Mouse (Mus musculus): ENCODE data around the gene Topbp1. TPM values are rescaled to one million over a fixed set of nuclear protein-coding genes. Genes with fewer than 3 reads are reported as not detected.

The Topbp1 gene
- polyA plus RNA-seq, 1 experiment from 2014 or later, result 56.5 TPM

GRCm38 (mm10) chr9:103360642-103361041 lies 55.6 kb downstream of the Topbp1 start:
- Histone ChIP-seq H3K4me1 (ENCODE audit: control insufficient read depth, insufficient read depth, low read length) (peaks cover 12% of the 10 kb centered on the region), H3K4me2 (ENCODE audit: low read depth, low read length) (no peak overlapping the region)

GRCm38 (mm10) chr9:103363088-103363487 lies 58.1 kb downstream of the Topbp1 start:
- DNase-seq (ENCODE audit: low spot score), result no peak
- Histone ChIP-seq H3K27me3 (replicated peaks; ENCODE audit: control insufficient read depth, insufficient read depth, low read length) (no peaks in the 10 kb centered on the region), H3K9me3 (ENCODE audit: control insufficient read depth, low read length) (no peaks in the 10 kb centered on the region), H3K36me3 (ENCODE audit: control insufficient read depth, insufficient read depth, low read length) (peaks cover 40% of the 10 kb centered on the region), H3K27ac (replicated peaks; ENCODE audit: low read depth, low read length) (no peak overlapping the region), H3K4me3 (ENCODE audit: low read depth, low read length) (peak overlapping the region; percentile 91), H3K4me1 (ENCODE audit: control insufficient read depth, insufficient read depth, low read length) (peaks cover 20% of the 10 kb centered on the region), H3K9ac (ENCODE audit: low read depth, low read length) (peak overlapping the region; percentile 98; the same call in 1 of the 2 replicates), H3K4me2 (ENCODE audit: low read depth, low read length) (peak overlapping the region; percentile 79)
- WGBS, result 51% methylated on average over 6 of the region's 6 CpGs
- ATAC-seq (ENCODE audit: low read depth), result no peak

More at GRCm38 (mm10) chr9:103360642-103361041, 55.6 kb downstream of the Topbp1 start:
- ATAC-seq (ENCODE audit: low read depth), result no peak
- Histone ChIP-seq H3K27me3 (replicated peaks; ENCODE audit: control insufficient read depth, insufficient read depth, low read length) (no peaks in the 10 kb centered on the region), H3K27ac (replicated peaks; ENCODE audit: low read depth, low read length) (no peak overlapping the region), H3K4me3 (ENCODE audit: low read depth, low read length) (no peak overlapping the region), H3K9ac (ENCODE audit: low read depth, low read length) (no peak overlapping the region), H3K9me3 (ENCODE audit: control insufficient read depth, low read length) (no peaks in the 10 kb centered on the region), H3K36me3 (ENCODE audit: control insufficient read depth, insufficient read depth, low read length) (peaks cover 60% of the 10 kb centered on the region)
- no peak for DNase-seq (ENCODE audit: low spot score)
- 71% methylated on average over 2 of the region's 2 CpGs for WGBS

GRCm38 (mm10) chr9:103363730-103364417 lies 58.9 kb downstream of the Topbp1 start:
- WGBS, result under 1% methylated on average over 21 of the region's 21 CpGs
- H3K9ac ChIP-seq (ENCODE audit: low read depth, low read length), result peak overlapping the region; percentile 98
- H3K36me3 ChIP-seq (ENCODE audit: control insufficient read depth, insufficient read depth, low read length), result peaks cover 38% of the 10 kb centered on the region
- H3K4me3 ChIP-seq (ENCODE audit: low read depth, low read length), result peak overlapping the region; percentile 91
- H3K4me2 ChIP-seq (ENCODE audit: low read depth, low read length), result peak overlapping the region; percentile 79
- peak overlapping the region; percentile 96; the same call in 1 of the 2 replicates for H3K27ac ChIP-seq (replicated peaks; ENCODE audit: low read depth, low read length)
- H3K27me3 ChIP-seq (replicated peaks; ENCODE audit: control insufficient read depth, insufficient read depth, low read length), result no peaks in the 10 kb centered on the region
- H3K9me3 ChIP-seq (ENCODE audit: control insufficient read depth, low read length), result no peaks in the 10 kb centered on the region
- ATAC-seq (ENCODE audit: low read depth) (no peak), DNase-seq (ENCODE audit: low spot score) (peak; percentile 60)
- H3K4me1 ChIP-seq (ENCODE audit: control insufficient read depth, insufficient read depth, low read length), result peaks cover 20% of the 10 kb centered on the region

GRCm38 (mm10) chr9:103364601-103365289 lies 59.7 kb downstream of the Topbp1 start:
- Histone ChIP-seq H3K36me3 (ENCODE audit: control insufficient read depth, insufficient read depth, low read length) (peaks cover 29% of the 10 kb centered on the region), H3K4me1 (ENCODE audit: control insufficient read depth, insufficient read depth, low read length) (peaks cover 20% of the 10 kb centered on the region), H3K4me2 (ENCODE audit: low read depth, low read length) (peak overlapping the region; percentile 79), H3K9me3 (ENCODE audit: control insufficient read depth, low read length) (no peaks in the 10 kb centered on the region), H3K9ac (ENCODE audit: low read depth, low read length) (peak overlapping the region; percentile 98), H3K4me3 (ENCODE audit: low read depth, low read length) (peak overlapping the region; percentile 91), H3K27ac (replicated peaks; ENCODE audit: low read depth, low read length) (peak overlapping the region; percentile 96), H3K27me3 (replicated peaks; ENCODE audit: control insufficient read depth, insufficient read depth, low read length) (no peaks in the 10 kb centered on the region)
- WGBS, result 7% methylated on average over 34 of the region's 94 CpGs
- DNase-seq (ENCODE audit: low spot score), result peak; percentile 52
- ATAC-seq (ENCODE audit: low read depth), result peak; percentile 19

GRCm38 (mm10) chr9:103365290-103366247 lies 60.6 kb downstream of the Topbp1 start, which contains the start of gene Cdv3:
Cdv3 (minus strand) TSS chr9:103365840.
- H3K4me2 ChIP-seq (ENCODE audit: low read depth, low read length), result peak within 1 kb of the TSS; percentile 79
- H3K27me3 ChIP-seq (replicated peaks; ENCODE audit: control insufficient read depth, insufficient read depth, low read length), result no peaks in the 10 kb centered on the region
- WGBS, result 1% methylated on average over 46 of the region's 95 CpGs
- H3K27ac ChIP-seq (replicated peaks; ENCODE audit: low read depth, low read length), result peak within 1 kb of the TSS; percentile 96
- H3K4me3 ChIP-seq (ENCODE audit: low read depth, low read length), result peak within 1 kb of the TSS; percentile 91
- H3K9me3 ChIP-seq (ENCODE audit: control insufficient read depth, low read length), result no peaks in the 10 kb centered on the region
- H3K9ac ChIP-seq (ENCODE audit: low read depth, low read length), result peak within 1 kb of the TSS; percentile 98
- ATAC-seq (ENCODE audit: low read depth) (peak; percentile 98), DNase-seq (ENCODE audit: low spot score) (peak; percentile 100)
- H3K4me1 ChIP-seq (ENCODE audit: control insufficient read depth, insufficient read depth, low read length), result peaks cover 20% of the 10 kb centered on the region
- peaks cover 22% of the 10 kb centered on the region for H3K36me3 ChIP-seq (ENCODE audit: control insufficient read depth, insufficient read depth, low read length)

- H3K4me2 ChIP-seq (ENCODE audit: low read depth, low read length), result peak overlapping the region; percentile 65
- peaks cover 20% of the 10 kb centered on the region for H3K4me1 ChIP-seq (ENCODE audit: control insufficient read depth, insufficient read depth, low read length)
- ATAC-seq (ENCODE audit: low read depth), result no peak
- DNase-seq (ENCODE audit: low spot score), result no peak
- H3K9me3 ChIP-seq (ENCODE audit: control insufficient read depth, low read length), result no peaks in the 10 kb centered on the region
- WGBS, result 53% methylated on average over 9 of the region's 9 CpGs
- peak overlapping the region; percentile 51 for H3K9ac ChIP-seq (ENCODE audit: low read depth, low read length)
- H3K27ac ChIP-seq (replicated peaks; ENCODE audit: low read depth, low read length), result peak overlapping the region; percentile 79
- peaks cover 22% of the 10 kb centered on the region for H3K36me3 ChIP-seq (ENCODE audit: control insufficient read depth, insufficient read depth, low read length)
- H3K4me3 ChIP-seq (ENCODE audit: low read depth, low read length), result peak overlapping the region; percentile 91
- no peaks in the 10 kb centered on the region for H3K27me3 ChIP-seq (replicated peaks; ENCODE audit: control insufficient read depth, insufficient read depth, low read length)
Measured at GRCm38 (mm10) chr9:103366356-103366755, 61.3 kb downstream of the Topbp1 start.

- DNase-seq (ENCODE audit: low spot score), result no peak
- Histone ChIP-seq H3K4me2 (ENCODE audit: low read depth, low read length) (no peak overlapping the region), H3K9ac (ENCODE audit: low read depth, low read length) (no peak overlapping the region), H3K27me3 (replicated peaks; ENCODE audit: control insufficient read depth, insufficient read depth, low read length) (no peaks in the 10 kb centered on the region), H3K27ac (replicated peaks; ENCODE audit: low read depth, low read length) (no peak overlapping the region), H3K9me3 (ENCODE audit: control insufficient read depth, low read length) (no peaks in the 10 kb centered on the region), H3K4me1 (ENCODE audit: control insufficient read depth, insufficient read depth, low read length) (peaks cover 9% of the 10 kb centered on the region), H3K36me3 (ENCODE audit: control insufficient read depth, insufficient read depth, low read length) (0 out of 2 replicates have a peak, but pooled peaks cover 4% of the 10 kb centered on the region), H3K4me3 (ENCODE audit: low read depth, low read length) (no peak overlapping the region)
- ATAC-seq (ENCODE audit: low read depth), result no peak
- 79% methylated on average over 4 of the region's 4 CpGs for WGBS
Measured at GRCm38 (mm10) chr9:103369951-103370350, 64.9 kb downstream of the Topbp1 start.
